Mouse (Mus musculus) small intestine, adult 2 months (tissue): ENCODE results near the gene Calr. TPM values are rescaled to one million over a fixed set of nuclear protein-coding genes. Genes with fewer than 3 reads are reported as not detected.

Experiments used
- H3K27ac ChIP-seq: fragments of 200-500 bp; 2 replicates; pipeline ENCODE4 v1.5.1; 2012; ENCODE audit warnings: low read depth, low read length, control low read depth, inconsistent platforms; ENCODE audit not compliant: insufficient read depth
- H3K27me3 ChIP-seq: fragments of 200-500 bp; 2 replicates; pipeline ENCODE4 v1.6.1; 2012; ENCODE audit warnings: mild to moderate bottlenecking, moderate library complexity, low read length, inconsistent platforms; ENCODE audit not compliant: control insufficient read depth, insufficient read depth
- H3K36me3 ChIP-seq: fragments of 200-500 bp; 2 replicates; pipeline ENCODE4 v1.6.1; 2012; ENCODE audit warnings: mild to moderate bottlenecking, low read length, control low read depth, inconsistent platforms; ENCODE audit not compliant: control insufficient read depth, insufficient read depth
- H3K4me1 ChIP-seq: fragments of 200-500 bp; 2 replicates; pipeline ENCODE4 v1.6.1; 2012; ENCODE audit warnings: low read length, inconsistent platforms, mixed read lengths; ENCODE audit not compliant: control insufficient read depth, insufficient read depth, insufficient read length
- H3K4me3 ChIP-seq: fragments of 200-500 bp; 2 replicates; pipeline ENCODE4 v1.5.1; 2012; ENCODE audit warnings: low read depth, mild to moderate bottlenecking, control low read depth, inconsistent platforms, low read length, moderate library complexity
- CTCF ChIP-seq: fragments of 200-500 bp; IDR thresholded peaks from 2 replicates; pipeline ENCODE4 v1.5.1; 2012; ENCODE audit warnings: low read depth, mild to moderate bottlenecking, control low read depth, inconsistent platforms, low read length, moderate library complexity, mixed read lengths; ENCODE audit not compliant: insufficient replicate concordance, insufficient read length; ENCODE audit errors: extremely low read depth
- POLR2A ChIP-seq: fragments of 200-500 bp; IDR thresholded peaks from 2 replicates; pipeline ENCODE4 v1.6.1; 2012; ENCODE audit warnings: low read depth, mild to moderate bottlenecking, control low read depth, inconsistent platforms, low read length, moderate library complexity
- WGBS: fragments of 180-500 bp; shearing (Covaris S2); methylation state at CpG from one replicate; pipeline ENCODE4 v1.1.7; 2018; 5-methylcytosine and 5-hydroxymethylcytosine counted together
- polyA plus RNA-seq: library from polyadenylated mRNA; depleted of rRNA; stranded (reverse); fragments of >200 nt; gene quantifications from 2 replicates; pipeline ENCODE4 v1.2.3, GENCODE M21; 2012

Gene Calr
- polyA plus RNA-seq, 1 experiment = 120 TPM

GRCm38 (mm10) chr8:84799999-84800831 lies 46.5 kb downstream of the Calr start, which contains the start of gene Nfix:
Gene Nfix (minus strand): TSS chr8:84800344.
- no peak for TF ChIP-seq POLR2A
- no peak for TF ChIP-seq CTCF
- H3K27ac ChIP-seq = peak within 1 kb of the TSS; percentile 9; the same call in 1 of the 2 replicates
- no peaks in the 10 kb centered on the region for H3K36me3 ChIP-seq
- peak within 1 kb of the TSS; percentile 77 for H3K4me3 ChIP-seq
- H3K27me3 ChIP-seq = no peaks in the 10 kb centered on the region
- peaks cover 4% of the 10 kb centered on the region for H3K4me1 ChIP-seq
- WGBS = 16% methylated on average over 118 of the region's 125 CpGs

DNA sequence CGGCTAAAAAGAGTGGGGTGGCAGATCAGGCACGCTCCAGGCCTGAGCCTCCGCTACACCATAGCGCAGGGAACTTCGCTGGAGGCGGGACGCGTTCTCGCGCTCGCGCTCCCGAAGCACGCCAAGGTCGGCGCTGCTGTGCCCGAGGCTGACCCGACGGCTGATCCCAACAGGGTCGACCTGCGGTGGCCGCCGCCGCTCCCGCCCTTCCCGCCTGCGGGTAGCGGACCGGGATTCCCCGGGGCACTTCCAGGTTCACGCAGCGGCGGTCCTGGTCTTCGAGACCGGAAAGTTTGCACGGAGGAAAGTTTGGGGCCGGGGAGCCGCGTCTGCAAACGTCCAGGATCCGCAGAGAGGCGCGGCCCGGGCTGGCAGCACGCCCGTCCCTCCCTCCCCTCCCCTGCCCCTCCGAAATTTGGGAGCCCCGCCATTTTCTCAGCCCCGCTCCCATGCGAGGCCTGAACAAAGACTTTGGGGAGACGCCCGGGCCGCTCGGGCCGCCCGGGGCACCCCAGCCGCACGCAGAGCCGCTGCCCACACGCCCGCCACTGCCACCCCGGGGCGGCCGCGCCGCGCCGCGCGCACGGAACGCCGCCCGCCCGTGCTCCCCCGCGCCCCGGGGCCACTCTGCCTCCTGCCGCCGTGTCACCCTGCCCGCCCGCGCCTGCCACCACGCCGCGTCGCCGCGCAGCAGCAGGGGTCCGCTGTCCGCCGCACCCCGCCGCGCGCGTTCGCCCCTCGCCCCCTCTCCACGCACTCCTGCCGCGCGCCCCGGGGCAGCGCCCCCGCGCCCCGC lies 47.4 kb downstream of the Calr start:
- no peak for TF ChIP-seq CTCF
- TF ChIP-seq POLR2A = no peak
- no peaks in the 10 kb centered on the region for H3K27me3 ChIP-seq
- no peaks in the 10 kb centered on the region for H3K36me3 ChIP-seq
- peak overlapping the region; percentile 76 for H3K4me3 ChIP-seq
- H3K4me1 ChIP-seq = peaks cover 7% of the 10 kb centered on the region
- peak overlapping the region; percentile 9; the same call in 1 of the 2 replicates for H3K27ac ChIP-seq
- 2% methylated on average over 81 of the region's 108 CpGs for WGBS

GRCm38 (mm10) chr8:84798446-84799135 lies 48.1 kb downstream of the Calr start:
- Histone ChIP-seq H3K4me1 (peaks cover 7% of the 10 kb centered on the region), H3K27me3 (no peaks in the 10 kb centered on the region), H3K27ac (no peak overlapping the region), H3K36me3 (no peaks in the 10 kb centered on the region), H3K4me3 (peak overlapping the region; percentile 76)
- 80% methylated on average over 10 of the region's 10 CpGs for WGBS
- TF ChIP-seq CTCF = no peak
- TF ChIP-seq POLR2A = no peak

DNA sequence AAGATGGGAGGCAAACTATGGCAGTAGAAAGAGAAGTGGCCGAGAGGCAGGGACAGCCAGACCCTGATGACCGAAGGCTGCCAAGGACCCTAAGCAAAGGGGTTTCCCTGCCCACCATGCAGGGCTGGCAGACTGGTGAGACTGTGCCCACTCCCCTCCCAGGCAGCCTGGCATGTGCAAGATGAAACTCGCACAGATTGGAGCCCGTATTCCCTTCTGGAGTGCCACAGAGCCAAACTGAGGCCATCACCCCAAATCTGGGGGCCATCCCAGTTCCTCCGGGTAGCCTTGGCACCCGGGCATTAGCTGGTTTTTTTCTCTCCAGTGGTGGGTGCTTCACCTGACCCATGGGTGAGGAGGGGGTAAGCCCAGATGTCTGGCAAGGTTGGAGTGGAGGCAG lies 48.8 kb downstream of the Calr start:
- 96% methylated on average over 6 of the region's 6 CpGs for WGBS
- no peak for TF ChIP-seq CTCF
- no peak for TF ChIP-seq POLR2A
- Histone ChIP-seq H3K4me1 (peaks cover 7% of the 10 kb centered on the region), H3K27ac (no peak overlapping the region), H3K36me3 (no peaks in the 10 kb centered on the region), H3K27me3 (no peaks in the 10 kb centered on the region), H3K4me3 (no peak overlapping the region)

- no peak overlapping the region for H3K4me3 ChIP-seq
- 88% methylated on average over 15 of the region's 15 CpGs for WGBS
- H3K27me3 ChIP-seq = no peaks in the 10 kb centered on the region
- TF ChIP-seq CTCF (no peak), POLR2A (no peak)
- peaks cover 7% of the 10 kb centered on the region for H3K4me1 ChIP-seq
- no peaks in the 10 kb centered on the region for H3K36me3 ChIP-seq
- no peak overlapping the region for H3K27ac ChIP-seq
Measured at GRCm38 (mm10) chr8:84797256-84797797, 49.4 kb downstream of the Calr start.

GRCm38 (mm10) chr8:84794486-84794885 lies 52.2 kb downstream of the Calr start:
- H3K4me3 ChIP-seq = no peak overlapping the region
- peaks cover 11% of the 10 kb centered on the region for H3K4me1 ChIP-seq
- 0 out of 2 replicates have a peak overlapping the region, but pooled peaks have one; percentile 23 for H3K27ac ChIP-seq
- H3K27me3 ChIP-seq = no peaks in the 10 kb centered on the region
- no peaks in the 10 kb centered on the region for H3K36me3 ChIP-seq
- TF ChIP-seq CTCF (no peak), POLR2A (no peak)
- WGBS = 78% methylated on average over 7 of the region's 7 CpGs
